Mouse (Mus musculus) erythroblast, embryonic 14.5 days (primary cell): ENCODE data around the gene A930033H14Rik.

Source experiments
- GATA1 ChIP-seq: IDR thresholded peaks from 2 replicates; pipeline ENCODE4 v1.6.1; 2012; ENCODE audit warnings: low read length, inconsistent platforms, mixed read lengths
- TAL1 ChIP-seq: IDR thresholded peaks from 3 replicates; pipeline ENCODE4 v1.6.1; 2012; ENCODE audit warnings: low read length, inconsistent platforms, mixed read lengths

DNA sequence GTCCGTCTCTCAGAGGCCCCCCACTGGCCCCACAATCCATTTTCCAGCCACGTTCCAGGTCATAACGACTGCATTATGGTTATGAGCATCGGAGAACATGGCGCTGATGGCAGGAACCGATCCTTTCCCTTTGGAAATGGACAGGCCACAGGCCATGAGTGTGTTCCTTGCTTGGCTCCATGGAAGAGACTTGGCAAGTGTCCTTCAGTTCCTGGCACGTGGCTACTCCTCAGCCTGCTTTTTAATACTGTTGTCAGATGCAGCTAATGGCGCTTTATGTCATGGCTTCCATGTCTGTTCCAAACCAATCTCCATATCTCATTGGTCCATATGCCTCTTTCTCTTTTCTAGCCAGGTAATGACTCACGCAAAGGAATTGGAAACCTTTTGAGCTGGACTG is 24.9 kb upstream of the A930033H14Rik start:
- TF ChIP-seq TAL1 (no peak), GATA1 (no peak)
